Comparison of ENCODE assay signal across 7 mouse cellular contexts in the genomic region with DNA sequence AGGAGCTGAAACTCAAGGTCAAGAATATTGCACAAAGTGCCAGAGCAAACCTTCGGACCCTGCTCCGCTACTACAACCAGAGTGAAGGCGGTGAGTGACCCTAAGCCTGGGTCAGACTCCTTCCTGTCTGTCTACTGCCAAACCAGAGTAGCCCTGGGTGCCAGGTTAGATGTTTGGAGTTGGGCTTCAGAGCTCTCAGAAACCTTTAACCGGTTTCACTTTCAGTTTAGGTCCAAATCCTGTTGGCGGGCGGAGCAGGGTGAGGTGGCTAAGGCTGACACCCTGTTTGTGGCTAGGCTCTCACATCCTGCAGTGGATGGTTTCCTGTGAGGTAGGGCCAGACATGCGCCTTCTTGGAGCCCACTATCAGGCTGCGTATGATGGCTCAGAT. TPM values are rescaled to one million over a fixed set of nuclear protein-coding genes. Genes with fewer than 3 reads are reported as not detected.
A peak's percentile ranks its signal among the peaks of the same experiment; 100 is the strongest.
ATAC-seq and TF ChIP-seq lines count a peak whose summit lies in the region.

No protein-coding gene starts in this region.

- TF ChIP-seq POLR2A in ES-Bruce4 (IDR thresholded peaks at IDR 0.05; ENCODE audit: insufficient read depth, low read length) = no peak

- 70% methylated on average over 8 of the region's 8 CpGs for WGBS in forebrain, embryonic 16.5 days
- WGBS in hindbrain, embryonic 12.5 days = 69% methylated on average over 8 of the region's 8 CpGs
- 61% methylated on average over 8 of the region's 8 CpGs for WGBS in limb, embryonic 12.5 days
- WGBS in midbrain, embryonic 12.5 days = 66% methylated on average over 8 of the region's 8 CpGs
- WGBS in stomach, embryonic 16.5 days = 54% methylated on average over 8 of the region's 8 CpGs

- no peaks in the 10 kb centered on the region for H3K27me3 ChIP-seq in ES-Bruce4 (ENCODE audit: control insufficient read depth, insufficient read depth, low read length, poor library complexity, severe bottlenecking)
- no peaks in the 10 kb centered on the region for H3K27me3 ChIP-seq in forebrain, embryonic 16.5 days (replicated peaks; ENCODE audit: control insufficient read depth, insufficient read depth, low read length)
- H3K27me3 ChIP-seq in hindbrain, embryonic 12.5 days = 0 out of 2 replicates have a peak, but pooled peaks cover 5% of the 10 kb centered on the region
- peaks cover 6% of the 10 kb centered on the region; the same call in 1 of the 2 replicates for H3K27me3 ChIP-seq in limb, embryonic 12.5 days
- H3K27me3 ChIP-seq in midbrain, embryonic 12.5 days = peaks cover 6% of the 10 kb centered on the region; the same call in 1 of the 2 replicates
- no peaks in the 10 kb centered on the region for H3K27me3 ChIP-seq in stomach, embryonic 16.5 days (ENCODE audit: control insufficient read depth, insufficient read depth, low read length)

- ATAC-seq in activated CD4-positive, CD25-positive, alpha-beta regulatory T cell, adult 4 months = peak; percentile 88
- ATAC-seq in forebrain, embryonic 16.5 days = peak; percentile 13
- ATAC-seq in hindbrain, embryonic 12.5 days (ENCODE audit: low FRiP score) = peak; percentile 20
- ATAC-seq in limb, embryonic 12.5 days (ENCODE audit: insufficient number of reproducible peaks, insufficient read depth, low FRiP score, low TSS enrichment, low read depth) = peak; percentile 41; the same call in 1 of the 2 replicates
- ATAC-seq in midbrain, embryonic 12.5 days (ENCODE audit: low FRiP score, low read depth) = peak; percentile 35; the same call in 1 of the 2 replicates
- peak; percentile 45; the same call in 1 of the 2 replicates for ATAC-seq in stomach, embryonic 16.5 days (ENCODE audit: insufficient read depth, low FRiP score)

- peak overlapping the region; percentile 61; the same call in 1 of the 2 replicates for H3K9ac ChIP-seq in ES-Bruce4 (ENCODE audit: low read depth, poor library complexity, severe bottlenecking)
- H3K9ac ChIP-seq in forebrain, embryonic 16.5 days (replicated peaks; ENCODE audit: low read depth, low read length) = no peak overlapping the region
- H3K9ac ChIP-seq in hindbrain, embryonic 12.5 days = no peak overlapping the region
- H3K9ac ChIP-seq in limb, embryonic 12.5 days (replicated peaks) = no peak overlapping the region
- H3K9ac ChIP-seq in midbrain, embryonic 12.5 days (replicated peaks) = no peak overlapping the region
- H3K9ac ChIP-seq in stomach, embryonic 16.5 days (ENCODE audit: low read length) = peak overlapping the region; percentile 67; the same call in 1 of the 2 replicates

- no peaks in the 10 kb centered on the region for H3K36me3 ChIP-seq in ES-Bruce4 (ENCODE audit: control insufficient read depth, insufficient read depth, low read length, poor library complexity, severe bottlenecking)
- no peaks in the 10 kb centered on the region for H3K36me3 ChIP-seq in forebrain, embryonic 16.5 days (ENCODE audit: control insufficient read depth, insufficient read depth)
- H3K36me3 ChIP-seq in hindbrain, embryonic 12.5 days = no peaks in the 10 kb centered on the region
- H3K36me3 ChIP-seq in limb, embryonic 12.5 days = no peaks in the 10 kb centered on the region
- no peaks in the 10 kb centered on the region for H3K36me3 ChIP-seq in midbrain, embryonic 12.5 days
- H3K36me3 ChIP-seq in stomach, embryonic 16.5 days (ENCODE audit: control insufficient read depth, insufficient read depth, low read length) = no peaks in the 10 kb centered on the region

- TF ChIP-seq CTCF in ES-Bruce4 (IDR thresholded peaks at IDR 0.05; ENCODE audit: low read depth, low read length) = no peak

- H3K27ac ChIP-seq in ES-Bruce4 (ENCODE audit: insufficient read depth, low read length) = no peak overlapping the region
- no peak overlapping the region for H3K27ac ChIP-seq in forebrain, embryonic 16.5 days (ENCODE audit: low read length)
- H3K27ac ChIP-seq in hindbrain, embryonic 12.5 days = no peak overlapping the region
- H3K27ac ChIP-seq in limb, embryonic 12.5 days = no peak overlapping the region
- no peak overlapping the region for H3K27ac ChIP-seq in midbrain, embryonic 12.5 days (replicated peaks)
- no peak overlapping the region for H3K27ac ChIP-seq in stomach, embryonic 16.5 days (ENCODE audit: low read length)

- TF ChIP-seq EP300 in ES-Bruce4 (IDR thresholded peaks at IDR 0.05; ENCODE audit: insufficient read depth, low read depth, low read length) = no peak

- peak overlapping the region; percentile 95 for H3K4me3 ChIP-seq in ES-Bruce4 (ENCODE audit: low read depth, low read length)
- H3K4me3 ChIP-seq in forebrain, embryonic 16.5 days (replicated peaks; ENCODE audit: low read length) = peak overlapping the region; percentile 60
- H3K4me3 ChIP-seq in hindbrain, embryonic 12.5 days = peak overlapping the region; percentile 45
- peak overlapping the region; percentile 47 for H3K4me3 ChIP-seq in limb, embryonic 12.5 days (replicated peaks)
- peak overlapping the region; percentile 49 for H3K4me3 ChIP-seq in midbrain, embryonic 12.5 days
- H3K4me3 ChIP-seq in stomach, embryonic 16.5 days (replicated peaks; ENCODE audit: low read length) = peak overlapping the region; percentile 66

- H3K9me3 ChIP-seq in ES-Bruce4 (replicated peaks; ENCODE audit: control insufficient read depth, insufficient read depth, low read length, poor library complexity, severe bottlenecking) = no peaks in the 10 kb centered on the region
- no peaks in the 10 kb centered on the region for H3K9me3 ChIP-seq in forebrain, embryonic 16.5 days (ENCODE audit: control insufficient read depth, low read length)
- no peaks in the 10 kb centered on the region for H3K9me3 ChIP-seq in hindbrain, embryonic 12.5 days (replicated peaks)
- H3K9me3 ChIP-seq in limb, embryonic 12.5 days = no peaks in the 10 kb centered on the region
- no peaks in the 10 kb centered on the region for H3K9me3 ChIP-seq in midbrain, embryonic 12.5 days
- H3K9me3 ChIP-seq in stomach, embryonic 16.5 days (replicated peaks; ENCODE audit: control insufficient read depth, low read length) = no peaks in the 10 kb centered on the region

- H3K4me1 ChIP-seq in ES-Bruce4 (ENCODE audit: control insufficient read depth, insufficient read depth, low read length) = no peaks in the 10 kb centered on the region
- no peaks in the 10 kb centered on the region; the same call in 1 of the 2 replicates for H3K4me1 ChIP-seq in forebrain, embryonic 16.5 days (replicated peaks; ENCODE audit: control insufficient read depth, insufficient read depth, low read length)
- H3K4me1 ChIP-seq in hindbrain, embryonic 12.5 days = no peaks in the 10 kb centered on the region
- H3K4me1 ChIP-seq in limb, embryonic 12.5 days (replicated peaks) = no peaks in the 10 kb centered on the region
- H3K4me1 ChIP-seq in midbrain, embryonic 12.5 days = no peaks in the 10 kb centered on the region
- H3K4me1 ChIP-seq in stomach, embryonic 16.5 days (ENCODE audit: control insufficient read depth, insufficient read depth, low read length) = no peaks in the 10 kb centered on the region

- H3K4me2 ChIP-seq in forebrain, embryonic 16.5 days (ENCODE audit: low read length) = peak overlapping the region; percentile 91
- peak overlapping the region; percentile 94 for H3K4me2 ChIP-seq in hindbrain, embryonic 12.5 days (replicated peaks)
- H3K4me2 ChIP-seq in limb, embryonic 12.5 days = peak overlapping the region; percentile 93
- peak overlapping the region; percentile 76 for H3K4me2 ChIP-seq in midbrain, embryonic 12.5 days (replicated peaks)
- peak overlapping the region; percentile 94 for H3K4me2 ChIP-seq in stomach, embryonic 16.5 days (ENCODE audit: low read depth, low read length)

RNA-seq across cellular contexts. Expression of a gene that starts 0.7 kb away (rescaled TPM):
- polyA plus RNA-seq in ES-Bruce4 (2011; ENCODE audit: insufficient read depth, insufficient read length, low read depth, missing spikeins) = 3.3 and 3.4 TPM in 2 replicates
- polyA plus RNA-seq in activated CD4-positive, CD25-positive, alpha-beta regulatory T cell, adult 4 months (2017; shearing (Covaris generic)) = 100 to 1,000 TPM in 1 of 2 experiments, 10 to 100 TPM in 1; 94.0 to 120 TPM
- polyA plus RNA-seq in forebrain, embryonic 16.5 days (2015; fragmentation: Nextera tagmentation; extraction: Ambion mirVana) = 0.67 and 0.81 TPM in 2 replicates
- polyA plus RNA-seq in hindbrain, embryonic 12.5 days (2016; fragmentation: Nextera tagmentation; extraction: Ambion mirVana) = 0.92 and 0.95 TPM in 2 replicates
- polyA plus RNA-seq in limb, embryonic 12.5 days (2016; fragmentation: Nextera tagmentation; extraction: Ambion mirVana) = 1.6 and 1.8 TPM in 2 replicates
- 0.99 and 1.6 TPM in 2 replicates for polyA plus RNA-seq in midbrain, embryonic 12.5 days (2016; fragmentation: Nextera tagmentation; extraction: Ambion mirVana)
- polyA plus RNA-seq in stomach, embryonic 16.5 days (2015; fragmentation: Nextera tagmentation; extraction: Ambion mirVana) = 3.2 and 4.0 TPM in 2 replicates

RNA-seq across cellular contexts. Expression of a gene that starts 7.1 kb away (rescaled TPM):
- not detected in 2 replicates for polyA plus RNA-seq in ES-Bruce4 (2011; ENCODE audit: insufficient read depth, insufficient read length, low read depth, missing spikeins)
- 1 to 10 TPM in 1 of 2 experiments, under 1 TPM in 1; 0.54 to 1.0 TPM for polyA plus RNA-seq in activated CD4-positive, CD25-positive, alpha-beta regulatory T cell, adult 4 months (2017; shearing (Covaris generic))
- not detected in 2 replicates for polyA plus RNA-seq in forebrain, embryonic 16.5 days (2015; fragmentation: Nextera tagmentation; extraction: Ambion mirVana)
- not detected in 2 replicates for polyA plus RNA-seq in hindbrain, embryonic 12.5 days (2016; fragmentation: Nextera tagmentation; extraction: Ambion mirVana)
- not detected in 2 replicates for polyA plus RNA-seq in limb, embryonic 12.5 days (2016; fragmentation: Nextera tagmentation; extraction: Ambion mirVana)
- polyA plus RNA-seq in midbrain, embryonic 12.5 days (2016; fragmentation: Nextera tagmentation; extraction: Ambion mirVana) = not detected in 2 replicates
- not detected in 2 replicates for polyA plus RNA-seq in stomach, embryonic 16.5 days (2015; fragmentation: Nextera tagmentation; extraction: Ambion mirVana)

RNA-seq across cellular contexts. Expression of a gene that starts 12.6 kb away (rescaled TPM):
- not detected in 2 replicates for polyA plus RNA-seq in ES-Bruce4 (2011; ENCODE audit: insufficient read depth, insufficient read length, low read depth, missing spikeins)
- polyA plus RNA-seq in activated CD4-positive, CD25-positive, alpha-beta regulatory T cell, adult 4 months (2017; shearing (Covaris generic)) = 1 to 10 TPM; 5.1 to 5.7 TPM
- not detected in 2 replicates for polyA plus RNA-seq in forebrain, embryonic 16.5 days (2015; fragmentation: Nextera tagmentation; extraction: Ambion mirVana)
- not detected in 2 replicates for polyA plus RNA-seq in hindbrain, embryonic 12.5 days (2016; fragmentation: Nextera tagmentation; extraction: Ambion mirVana)
- not detected in 2 replicates for polyA plus RNA-seq in limb, embryonic 12.5 days (2016; fragmentation: Nextera tagmentation; extraction: Ambion mirVana)
- polyA plus RNA-seq in midbrain, embryonic 12.5 days (2016; fragmentation: Nextera tagmentation; extraction: Ambion mirVana) = not detected in 2 replicates
- not detected in 2 replicates for polyA plus RNA-seq in stomach, embryonic 16.5 days (2015; fragmentation: Nextera tagmentation; extraction: Ambion mirVana)

RNA-seq across cellular contexts. Expression of a gene that starts 33.4 kb away (rescaled TPM):
- not detected in 2 replicates for polyA plus RNA-seq in ES-Bruce4 (2011; ENCODE audit: insufficient read depth, insufficient read length, low read depth, missing spikeins)
- under 1 TPM in 1 of 2 experiments, not detected in 1; 0.15 TPM for polyA plus RNA-seq in activated CD4-positive, CD25-positive, alpha-beta regulatory T cell, adult 4 months (2017; shearing (Covaris generic))
- polyA plus RNA-seq in forebrain, embryonic 16.5 days (2015; fragmentation: Nextera tagmentation; extraction: Ambion mirVana) = not detected in 2 replicates
- not detected in 2 replicates for polyA plus RNA-seq in hindbrain, embryonic 12.5 days (2016; fragmentation: Nextera tagmentation; extraction: Ambion mirVana)
- polyA plus RNA-seq in limb, embryonic 12.5 days (2016; fragmentation: Nextera tagmentation; extraction: Ambion mirVana) = not detected in 2 replicates
- not detected in 2 replicates for polyA plus RNA-seq in midbrain, embryonic 12.5 days (2016; fragmentation: Nextera tagmentation; extraction: Ambion mirVana)
- polyA plus RNA-seq in stomach, embryonic 16.5 days (2015; fragmentation: Nextera tagmentation; extraction: Ambion mirVana) = not detected in 2 replicates

RNA-seq across cellular contexts. Expression of a gene that starts 33.6 kb away (rescaled TPM):
- polyA plus RNA-seq in ES-Bruce4 (2011; ENCODE audit: insufficient read depth, insufficient read length, low read depth, missing spikeins) = not detected in 2 replicates
- not detected for polyA plus RNA-seq in activated CD4-positive, CD25-positive, alpha-beta regulatory T cell, adult 4 months (2017; shearing (Covaris generic))
- not detected in 2 replicates for polyA plus RNA-seq in forebrain, embryonic 16.5 days (2015; fragmentation: Nextera tagmentation; extraction: Ambion mirVana)
- not detected in 2 replicates for polyA plus RNA-seq in hindbrain, embryonic 12.5 days (2016; fragmentation: Nextera tagmentation; extraction: Ambion mirVana)
- polyA plus RNA-seq in limb, embryonic 12.5 days (2016; fragmentation: Nextera tagmentation; extraction: Ambion mirVana) = not detected in 2 replicates
- polyA plus RNA-seq in midbrain, embryonic 12.5 days (2016; fragmentation: Nextera tagmentation; extraction: Ambion mirVana) = not detected in 2 replicates
- polyA plus RNA-seq in stomach, embryonic 16.5 days (2015; fragmentation: Nextera tagmentation; extraction: Ambion mirVana) = not detected in 2 replicates

Comparison
In these comparisons a context has a peak if more than half of its experiments do, and no peak if none do; other contexts are left out.
1. H3K4me3 ChIP-seq: peak in every context shown above with its lines; median percentile 95 in ES-Bruce4; 66 in stomach, embryonic 16.5 days; 60 in forebrain, embryonic 16.5 days; 49 in midbrain, embryonic 12.5 days; 47 in limb, embryonic 12.5 days; 45 in hindbrain, embryonic 12.5 days.
2. H3K9ac ChIP-seq: peak in ES-Bruce4 (single experiment) and stomach, embryonic 16.5 days (single experiment); none in forebrain, embryonic 16.5 days (single experiment), hindbrain, embryonic 12.5 days (single experiment), limb, embryonic 12.5 days (single experiment) and midbrain, embryonic 12.5 days (single experiment).
3. ATAC-seq: peak in every context shown above with its lines; median percentile 88 in activated CD4-positive, CD25-positive, alpha-beta regulatory T cell, adult 4 months; 45 in stomach, embryonic 16.5 days; 41 in limb, embryonic 12.5 days; 35 in midbrain, embryonic 12.5 days; 20 in hindbrain, embryonic 12.5 days; 13 in forebrain, embryonic 16.5 days.
4. RNA of a gene that starts 0.7 kb away (polyA plus RNA-seq): 94.0 to 120 TPM in activated CD4-positive, CD25-positive, alpha-beta regulatory T cell, adult 4 months; 3.3 to 3.4 TPM in ES-Bruce4, 3.2 to 4.0 TPM in stomach, embryonic 16.5 days, 1.6 to 1.8 TPM in limb, embryonic 12.5 days, 0.99 to 1.6 TPM in midbrain, embryonic 12.5 days, 0.92 to 0.95 TPM in hindbrain, embryonic 12.5 days and 0.67 to 0.81 TPM in forebrain, embryonic 16.5 days; every median in the first group is over 10 times any median in the second.
5. Peak in every context shown above with its lines, with median percentiles within 50 percentile points of each other: H3K4me2 ChIP-seq.